Mouse (Mus musculus) cerebellum, adult 11 months (tissue): ENCODE results near the gene Nap1l4.

Experiments
- DNase-seq: peaks from one replicate; pipeline ENCODE4 v3.0.0; 2022

Gene Nap1l4

GRCm38 (mm10) chr7:143513763-143514415, 35.0 kb downstream of the Nap1l4 start:
- DNase-seq, result no peak

GRCm38 (mm10) chr7:143511335-143511712, 37.6 kb downstream of the Nap1l4 start:
- no peak for DNase-seq

GRCm38 (mm10) chr7:143510593-143511334, 38.1 kb downstream of the Nap1l4 start:
- DNase-seq, result no peak

- DNase-seq, result no peak
These were observed 39.3 kb downstream of the Nap1l4 start for GRCm38 (mm10) chr7:143509566-143509965.

- peak; percentile 10 for DNase-seq
These were observed 42.2 kb downstream of the Nap1l4 start for GRCm38 (mm10) chr7:143506675-143507074.

- DNase-seq, result no peak
These were observed 42.6 kb downstream of the Nap1l4 start for GRCm38 (mm10) chr7:143506271-143506670.

GRCm38 (mm10) chr7:143505823-143506222, 43.1 kb downstream of the Nap1l4 start:
- peak; percentile 20 for DNase-seq

GRCm38 (mm10) chr7:143505411-143505810, 43.5 kb downstream of the Nap1l4 start:
- DNase-seq, result no peak

- no peak for DNase-seq
These were observed 45.0 kb downstream of the Nap1l4 start for GRCm38 (mm10) chr7:143503926-143504325.

GRCm38 (mm10) chr7:143502418-143503200, 46.3 kb downstream of the Nap1l4 start, which contains the start of gene Phlda2:
Gene Phlda2, minus strand, starts transcription at chr7:143503150.
- no peak for DNase-seq

GRCm38 (mm10) chr7:143501643-143502417, 47.1 kb downstream of the Nap1l4 start:
- no peak for DNase-seq

GRCm38 (mm10) chr7:143500912-143501311, 48.0 kb downstream of the Nap1l4 start:
- DNase-seq, result no peak

- no peak for DNase-seq
These were observed 50.3 kb downstream of the Nap1l4 start for GRCm38 (mm10) chr7:143498584-143498983.

GRCm38 (mm10) chr7:143495104-143495961, 53.6 kb downstream of the Nap1l4 start:
- DNase-seq, result no peak

GRCm38 (mm10) chr7:143493616-143494126, 55.2 kb downstream of the Nap1l4 start:
- DNase-seq, result no peak

GRCm38 (mm10) chr7:143489735-143490134, 59.2 kb downstream of the Nap1l4 start:
- DNase-seq, result no peak

GRCm38 (mm10) chr7:143482541-143482940, 66.4 kb downstream of the Nap1l4 start:
- no peak for DNase-seq

GRCm38 (mm10) chr7:143481806-143482387, 67.0 kb downstream of the Nap1l4 start:
- DNase-seq, result no peak

GRCm38 (mm10) chr7:143480498-143480897, 68.4 kb downstream of the Nap1l4 start:
- no peak for DNase-seq

GRCm38 (mm10) chr7:143477800-143478199, 71.1 kb downstream of the Nap1l4 start:
- DNase-seq, result no peak

- no peak for DNase-seq
These were observed 72.1 kb downstream of the Nap1l4 start for GRCm38 (mm10) chr7:143476702-143477335.
